Mouse (Mus musculus) small intestine, adult 10 weeks (tissue): ENCODE results near the gene Lrrc58. TPM values are rescaled to one million over a fixed set of nuclear protein-coding genes. Genes with fewer than 3 reads are reported as not detected.

Source experiments
- polyA plus RNA-seq: library from polyadenylated mRNA; stranded (reverse); fragments of 350-450 nt; fragmentation: Illumina TruSeq; extraction: RNeasy Lipid Tissue Mini Kit (QIAGEN cat#74804); gene quantifications from one replicate; pipeline ENCODE4 v1.2.3, GENCODE M21; 2014; ENCODE audit warnings: low replicate concordance

The Lrrc58 gene
- 29.1 TPM for polyA plus RNA-seq

DNA sequence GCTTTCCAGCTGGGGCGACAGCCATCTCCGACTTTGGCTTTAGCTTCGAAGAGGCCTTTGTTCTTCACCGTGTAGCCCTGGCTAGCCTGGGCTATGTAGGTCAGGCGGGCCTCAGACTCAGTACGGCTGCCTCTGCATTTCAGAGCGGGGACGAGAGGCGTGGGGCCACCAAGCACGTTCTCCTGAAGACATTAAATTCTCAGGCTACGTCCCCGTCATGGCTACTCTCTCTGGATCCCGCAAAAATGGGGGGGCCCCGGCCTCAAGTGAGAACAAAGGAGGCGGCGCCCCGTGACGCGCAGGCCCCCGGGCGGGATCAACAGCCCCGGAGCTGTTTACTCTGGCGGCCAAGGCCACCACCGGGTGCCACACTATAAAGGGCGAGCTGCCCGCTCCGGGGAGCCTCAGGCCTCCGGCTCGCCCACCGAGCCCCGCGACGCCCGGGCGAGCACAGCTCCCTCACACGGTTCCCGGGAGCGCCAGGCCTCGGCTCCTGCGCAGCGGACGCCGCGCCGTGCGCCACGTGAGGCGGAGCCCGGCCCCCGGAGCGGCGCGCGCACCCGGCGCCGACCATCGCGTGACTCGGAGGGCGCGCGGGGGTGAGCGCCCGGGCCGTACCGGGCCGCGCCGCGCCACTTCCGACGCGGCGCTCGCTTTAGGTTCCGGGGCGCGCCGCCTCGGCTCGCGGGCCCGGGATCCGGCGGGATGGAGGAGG is at the start of gene Lrrc58:
Gene Lrrc58, plus strand, starts transcription at position 599 of the 715 bp plus-strand sequence.

DNA sequence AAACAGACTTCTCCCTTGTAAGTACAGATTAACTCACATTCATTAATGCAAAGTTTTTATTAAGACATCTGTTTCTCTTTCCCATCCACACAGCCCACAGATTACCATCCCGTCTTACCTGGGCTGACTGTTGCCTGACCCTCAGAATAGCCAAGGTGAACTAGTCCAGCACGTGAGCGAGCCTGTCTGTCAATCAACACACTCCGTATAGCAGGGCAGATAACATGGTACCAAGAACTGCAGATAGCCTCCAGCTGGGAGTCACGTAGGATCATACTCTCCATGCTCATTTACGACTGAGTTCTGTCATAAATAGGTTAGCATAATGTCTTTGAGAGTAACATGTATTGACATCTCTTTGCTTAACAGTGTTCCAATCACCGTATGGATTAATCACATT is 7.2 kb upstream of the Lrrc58 start, which contains the start of gene Gm36028:
Gene Gm36028, minus strand, starts transcription at position 118 of the 400 bp plus-strand sequence.

GRCm38 (mm10) chr16:37916138-37916817 is 48.1 kb downstream of the Lrrc58 start, which contains the start of gene Gpr156:
Gene Gpr156, plus strand, starts transcription at chr16:37916496.

Other genes starting within 250 kb of the Lrrc58 start
- gene Ndufb4, start 213.9 kb upstream of the Lrrc58 start, polyA plus RNA-seq: 340 TPM
- gene Fstl1, start 91.5 kb upstream of the Lrrc58 start, polyA plus RNA-seq: 18.7 TPM
- not detected for gene Gm36028, start 7.2 kb upstream of the Lrrc58 start, polyA plus RNA-seq
- gene Gpr156, start 48.1 kb downstream of the Lrrc58 start, polyA plus RNA-seq: not detected
- 43.5 TPM for gene Gsk3b, start 220.6 kb downstream of the Lrrc58 start, polyA plus RNA-seq